Mouse (Mus musculus) cerebellum, adult 9-10 months (tissue): ENCODE data around the gene Olfr1442.
"Not testable (repeated sequence)": the region's sequence is repeated elsewhere in the genome, so short reads cannot be mapped to it uniquely, and the experiment has no call there.

Experiments
- DNase-seq: peaks from one replicate; pipeline ENCODE4 v3.0.0; 2022

Olfr1442 gene

GRCm38 (mm10) chr19:12670139-12670538 lies at the start of gene Olfr1442:
Gene Olfr1442 (plus strand): TSS chr19:12670439.
- DNase-seq = no peak

DNA sequence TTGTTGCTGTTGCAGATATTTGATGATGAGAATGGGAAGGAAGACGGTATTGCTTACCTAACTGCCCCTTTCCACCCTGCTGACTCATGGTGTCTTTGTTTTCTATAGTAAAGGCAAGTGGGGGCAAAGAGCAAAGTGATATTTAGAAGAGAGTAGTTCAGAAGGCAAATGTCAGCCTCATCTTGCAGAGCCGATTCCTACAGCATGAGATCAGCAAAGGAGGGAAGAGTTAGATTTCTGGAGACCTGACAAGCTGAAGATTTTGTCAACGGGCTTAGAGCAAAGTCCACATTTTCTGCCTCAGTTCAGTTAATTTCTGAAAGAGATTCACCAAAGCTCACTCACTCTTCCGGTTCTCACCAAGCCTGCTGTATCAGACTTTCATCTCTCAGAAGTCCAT lies 37.1 kb upstream of the Olfr1442 start, which contains the start of gene Glyat:
TSS of gene Glyat (plus strand) at position 133 of the 400 bp plus-strand sequence.
- DNase-seq = no peak

GRCm38 (mm10) chr19:12634259-12634658 lies 36.0 kb upstream of the Olfr1442 start:
- DNase-seq = no peak

DNA sequence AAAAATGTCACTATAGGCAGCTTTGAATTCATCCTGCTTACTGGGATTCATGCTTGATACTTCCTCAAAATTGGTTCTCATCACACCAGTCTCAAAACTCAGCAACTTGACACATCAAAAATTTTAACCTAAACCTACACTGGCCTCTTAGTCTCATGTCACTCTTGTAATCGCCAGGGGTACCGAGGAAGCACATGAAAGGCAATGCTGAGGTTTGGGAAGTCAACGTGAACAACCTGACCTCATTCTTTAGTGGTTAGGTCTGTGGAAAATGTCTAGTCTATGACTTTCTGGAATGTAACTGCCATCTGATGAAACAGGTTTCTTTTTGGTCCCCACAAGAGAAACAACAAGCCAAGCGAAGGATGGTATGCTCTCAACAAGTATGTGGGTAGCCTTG lies 35.3 kb upstream of the Olfr1442 start:
- DNase-seq = no peak

DNA sequence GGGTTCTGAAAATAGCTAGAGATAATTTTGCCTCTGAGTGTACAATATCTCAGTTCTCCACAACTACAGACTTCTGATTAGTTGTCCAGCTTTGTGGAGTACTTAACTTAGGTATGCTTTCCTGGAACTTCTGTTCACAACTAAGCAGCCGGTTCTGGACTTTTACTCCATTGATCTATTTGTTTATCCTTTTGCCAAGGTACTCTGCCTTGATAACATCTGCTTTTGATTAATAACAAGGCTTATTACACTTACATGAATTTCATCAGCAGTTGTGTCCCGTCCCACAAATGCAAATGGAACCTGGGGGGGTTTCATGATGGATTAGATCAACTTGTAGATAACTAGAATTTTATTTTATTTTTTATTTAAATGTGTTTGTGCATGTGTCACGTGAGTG lies 33.4 kb upstream of the Olfr1442 start:
- no peak for DNase-seq

GRCm38 (mm10) chr19:12638049-12638448 lies 32.2 kb upstream of the Olfr1442 start:
- DNase-seq = no peak

GRCm38 (mm10) chr19:12649511-12649910 lies 20.7 kb upstream of the Olfr1442 start:
- DNase-seq = no peak

- no peak for DNase-seq
Observed at GRCm38 (mm10) chr19:12666156-12666555, 4.1 kb upstream of the Olfr1442 start.

- not testable (repeated sequence) for DNase-seq
Observed at GRCm38 (mm10) chr19:12668601-12669000, 1.6 kb upstream of the Olfr1442 start.

DNA sequence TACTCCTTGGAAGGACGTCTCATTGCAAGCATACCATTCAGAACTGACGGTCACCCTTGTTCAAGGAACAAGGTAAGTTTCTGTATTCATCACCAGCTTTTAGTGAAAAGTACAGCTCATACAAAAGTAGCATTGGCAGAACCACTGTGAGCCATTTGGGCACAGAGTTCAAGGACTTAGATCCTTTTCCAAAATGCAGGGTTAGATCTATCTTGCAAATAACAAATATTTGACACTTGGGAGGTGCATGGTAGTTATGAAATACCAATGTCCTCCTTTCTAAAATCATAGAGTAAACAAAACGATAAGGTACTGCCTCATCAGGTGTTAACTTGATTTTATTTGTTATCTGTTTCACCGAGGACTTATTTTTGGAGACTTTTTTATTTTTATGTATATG lies 812 bp downstream of the Olfr1442 start:
- DNase-seq = no peak

GRCm38 (mm10) chr19:12677812-12678211 lies 7.6 kb downstream of the Olfr1442 start, which contains the start of gene Olfr1443:
Gene Olfr1443 (plus strand): TSS chr19:12678112.
- no peak for DNase-seq

GRCm38 (mm10) chr19:12684638-12685037 lies 14.4 kb downstream of the Olfr1442 start:
- no peak for DNase-seq

DNA sequence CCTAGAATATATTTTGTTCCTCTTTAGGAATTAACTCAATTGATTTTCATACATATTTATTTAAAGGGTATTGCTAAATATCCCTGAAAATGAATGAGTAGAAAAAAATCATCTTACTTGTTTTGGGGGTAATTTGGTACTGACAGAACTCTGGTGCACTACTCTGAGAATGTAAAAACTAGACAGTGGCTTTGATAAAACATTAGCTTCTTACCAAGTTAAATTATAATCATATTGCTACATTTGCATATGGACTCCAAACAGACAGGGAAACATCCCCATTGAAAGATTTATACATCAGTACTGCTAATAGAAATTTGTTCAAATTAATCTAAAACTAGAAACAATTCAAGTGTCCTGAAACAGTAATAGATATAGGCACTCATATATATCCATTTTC lies 15.0 kb downstream of the Olfr1442 start:
- DNase-seq = no peak

- DNase-seq = no peak
Observed at GRCm38 (mm10) chr19:12695590-12695989, 25.4 kb downstream of the Olfr1442 start, which contains the start of gene Keg1. Gene Keg1 (plus strand): TSS chr19:12695786.

GRCm38 (mm10) chr19:12696221-12696620 lies 26.0 kb downstream of the Olfr1442 start:
- no peak for DNase-seq

GRCm38 (mm10) chr19:12708458-12708857 lies 38.2 kb downstream of the Olfr1442 start:
- no peak for DNase-seq

DNA sequence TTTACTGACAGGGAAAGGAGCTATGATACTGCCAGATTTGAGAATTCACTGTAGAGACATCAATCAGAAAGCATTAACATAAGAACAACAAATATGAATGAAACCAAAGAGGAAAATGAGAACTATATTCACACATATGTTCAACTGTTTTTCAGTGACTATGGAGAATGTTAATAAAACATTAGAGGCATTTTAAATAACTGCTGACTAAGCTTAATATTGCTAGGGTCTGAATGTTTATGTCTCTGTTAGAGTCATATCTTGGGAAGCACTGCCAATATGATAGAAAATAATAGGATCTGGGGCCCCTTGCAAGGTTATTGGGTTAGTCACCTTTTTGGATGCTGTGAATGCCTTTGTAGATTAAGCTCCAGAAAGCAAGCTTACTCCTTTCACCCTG lies 38.7 kb downstream of the Olfr1442 start:
- DNase-seq = no peak

DNA sequence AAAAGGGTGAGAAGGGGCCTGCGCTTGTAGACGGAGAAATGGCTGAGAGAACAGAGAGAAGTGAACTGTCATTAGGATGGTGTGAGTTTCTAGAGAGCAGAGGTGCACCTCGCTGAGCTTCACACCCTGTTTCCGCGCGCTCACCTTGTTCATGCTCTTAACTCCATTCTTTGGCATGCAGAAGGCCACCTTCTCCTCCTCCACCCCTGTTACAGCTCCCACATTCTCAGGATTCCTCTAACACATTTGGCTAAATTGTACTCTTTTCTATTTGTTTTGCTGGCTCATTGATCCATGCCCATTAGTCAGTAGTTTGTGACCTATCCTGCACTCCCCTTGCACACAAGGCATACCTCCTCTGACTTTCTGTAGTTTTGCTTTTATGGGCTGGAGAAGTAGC lies 49.0 kb downstream of the Olfr1442 start:
- DNase-seq = no peak

DNA sequence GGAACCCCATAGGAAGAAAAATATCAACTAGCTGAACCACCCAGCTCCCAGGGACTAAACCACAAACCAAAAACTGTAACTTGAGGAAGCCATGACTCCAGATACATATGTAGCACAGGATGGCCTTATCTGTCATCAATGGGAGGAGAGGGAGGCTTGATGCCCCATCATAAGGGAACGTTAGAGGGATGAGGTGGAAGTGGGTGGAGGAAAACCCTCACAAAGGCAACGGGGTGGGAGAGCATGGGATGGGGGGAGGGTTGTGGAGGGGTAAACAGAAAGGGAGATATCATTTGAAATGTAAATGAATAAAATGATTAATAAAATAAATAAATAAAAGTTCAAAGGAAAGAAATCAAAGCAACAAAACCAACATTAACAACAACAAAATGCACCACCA lies 50.2 kb downstream of the Olfr1442 start:
- DNase-seq = no peak

DNA sequence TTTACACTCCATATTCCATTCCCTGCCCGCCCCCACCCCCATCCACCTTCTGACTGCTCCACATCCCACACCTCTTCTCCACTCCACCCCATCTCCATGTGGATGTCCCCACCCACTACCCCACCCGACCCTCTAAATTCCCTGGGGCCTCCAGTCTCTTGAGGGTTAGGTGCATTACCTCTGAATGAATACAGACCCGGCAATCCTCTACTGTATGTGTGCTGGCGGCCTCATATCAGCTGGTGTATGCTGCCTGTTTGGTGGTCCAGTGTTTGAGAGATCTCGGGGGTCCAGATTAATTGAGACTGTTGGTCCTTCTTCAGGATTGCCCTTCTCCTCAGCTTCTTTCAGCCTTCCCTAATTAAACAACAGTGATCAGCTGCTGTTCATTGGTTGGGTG lies 50.7 kb downstream of the Olfr1442 start:
- not testable (repeated sequence) for DNase-seq

DNA sequence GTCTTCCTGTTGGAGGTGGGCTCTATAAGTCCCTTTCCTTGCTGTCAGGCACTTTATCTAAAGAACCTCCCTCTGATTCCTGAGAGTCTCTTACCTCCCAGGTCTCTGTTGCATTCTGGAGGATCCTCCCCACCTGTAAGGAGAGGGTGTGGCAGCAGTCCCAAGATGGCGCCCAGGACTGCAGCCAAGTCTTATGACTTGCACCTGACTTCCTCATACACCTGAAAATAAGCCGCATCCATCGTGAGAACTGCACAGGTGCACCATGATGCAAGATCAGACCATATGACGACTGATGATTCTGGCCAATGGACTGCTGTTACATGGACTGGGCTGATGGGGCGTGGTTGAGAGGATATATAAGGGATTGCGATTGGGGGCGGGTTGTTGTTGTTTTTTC lies 51.4 kb downstream of the Olfr1442 start:
- DNase-seq = not testable (repeated sequence)

- DNase-seq = peak; percentile 16
Observed at GRCm38 (mm10) chr19:12722308-12722707, 52.1 kb downstream of the Olfr1442 start.

DNA sequence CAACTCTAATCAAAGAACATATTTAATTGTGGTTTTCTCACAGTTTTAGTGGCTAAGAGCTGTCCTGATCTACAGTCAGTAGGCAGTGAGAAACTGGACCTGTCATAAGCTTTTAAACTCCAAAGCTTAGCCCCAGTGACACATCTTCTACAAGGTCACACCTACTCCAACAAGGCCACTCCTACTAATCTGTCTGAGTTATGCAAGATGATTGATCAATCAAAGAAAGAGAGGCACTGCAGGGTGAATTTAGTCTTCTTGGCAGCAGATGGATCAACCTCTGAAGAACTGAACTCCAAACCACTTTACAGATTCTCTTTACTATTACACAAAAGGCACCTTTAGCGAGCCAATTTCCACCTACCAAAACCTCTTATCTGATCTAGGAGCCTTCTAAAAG lies 55.6 kb downstream of the Olfr1442 start:
- no peak for DNase-seq
